Mouse (Mus musculus): ENCODE data around the gene Smim17. TPM values are rescaled to one million over a fixed set of nuclear protein-coding genes. Genes with fewer than 3 reads are reported as not detected.
"Not testable (repeated sequence)": the region's sequence is repeated elsewhere in the genome, so short reads cannot be mapped to it uniquely, and the experiment has no call there.

Gene Smim17
- polyA plus RNA-seq, 1 experiment from 2014 or later, result 0.33 TPM

DNA sequence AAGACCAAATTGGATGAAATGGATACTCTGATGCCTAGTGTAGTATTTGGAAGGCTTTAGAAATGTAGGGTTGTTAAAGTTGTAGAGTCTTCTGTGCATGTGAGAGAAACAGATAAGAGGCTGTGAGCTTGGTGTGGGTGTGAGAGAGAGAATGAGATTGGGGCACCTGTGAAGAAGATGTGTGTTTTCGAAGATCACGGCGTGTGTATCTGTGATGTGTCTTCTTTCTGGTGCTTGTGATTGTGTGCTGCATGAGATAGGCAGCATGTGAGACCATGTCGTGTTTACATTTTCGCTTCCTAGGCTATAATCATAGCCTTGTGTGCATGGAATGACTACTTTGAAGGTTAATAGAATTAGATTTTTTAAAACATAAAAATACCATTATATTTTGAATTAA is 31.3 kb upstream of the Smim17 start:
- 94% methylated on average over 5 of the region's 5 CpGs for WGBS
- Histone ChIP-seq H3K4me2 (ENCODE audit: low read depth) (no peak overlapping the region), H3K27me3 (ENCODE audit: control insufficient read depth, insufficient read depth, low read length) (no peaks in the 10 kb centered on the region), H3K36me3 (ENCODE audit: control insufficient read depth, insufficient read depth, low read length) (no peaks in the 10 kb centered on the region), H3K4me3 (ENCODE audit: low read depth, low read length) (no peak overlapping the region), H3K4me1 (ENCODE audit: control insufficient read depth, insufficient read depth, low read length) (no peaks in the 10 kb centered on the region), H3K27ac (ENCODE audit: low read depth, low read length) (no peak overlapping the region), H3K9ac (ENCODE audit: low read length) (no peak overlapping the region), H3K9me3 (ENCODE audit: control insufficient read depth, low read length) (no peaks in the 10 kb centered on the region)
- ATAC-seq (ENCODE audit: insufficient read depth, low FRiP score, low TSS enrichment) (no peak), DNase-seq (ENCODE audit: low spot score) (no peak)

DNA sequence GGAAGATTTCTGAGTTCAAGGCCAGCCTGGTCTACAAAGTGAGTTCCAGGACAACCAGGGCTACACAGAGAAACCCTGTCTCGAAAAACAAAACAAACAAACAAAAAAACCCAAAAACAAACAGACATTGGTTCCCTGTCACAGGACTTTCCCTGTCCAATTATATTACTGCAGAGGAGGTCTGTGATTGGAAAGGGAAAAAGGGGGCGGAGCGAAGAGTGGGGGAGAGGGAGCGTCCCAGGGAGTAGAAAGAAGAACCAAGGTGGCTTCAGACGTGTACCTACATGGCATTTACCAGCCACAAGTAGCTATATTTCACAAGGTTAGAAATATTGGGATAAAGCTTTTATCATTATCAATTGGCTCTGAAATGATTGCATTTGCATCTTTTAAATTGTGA is 30.4 kb upstream of the Smim17 start:
- not testable (repeated sequence) for H3K36me3 ChIP-seq (ENCODE audit: control insufficient read depth, insufficient read depth, low read length); H3K4me1 ChIP-seq (ENCODE audit: control insufficient read depth, insufficient read depth, low read length); H3K9ac ChIP-seq (ENCODE audit: low read length); H3K9me3 ChIP-seq (ENCODE audit: control insufficient read depth, low read length); H3K4me2 ChIP-seq (ENCODE audit: low read depth); H3K27me3 ChIP-seq (ENCODE audit: control insufficient read depth, insufficient read depth, low read length); H3K4me3 ChIP-seq (ENCODE audit: low read depth, low read length); DNase-seq (ENCODE audit: low spot score); H3K27ac ChIP-seq (ENCODE audit: low read depth, low read length); ATAC-seq (ENCODE audit: insufficient read depth, low FRiP score, low TSS enrichment)
- WGBS, result 75% methylated on average over 5 of the region's 5 CpGs

DNA sequence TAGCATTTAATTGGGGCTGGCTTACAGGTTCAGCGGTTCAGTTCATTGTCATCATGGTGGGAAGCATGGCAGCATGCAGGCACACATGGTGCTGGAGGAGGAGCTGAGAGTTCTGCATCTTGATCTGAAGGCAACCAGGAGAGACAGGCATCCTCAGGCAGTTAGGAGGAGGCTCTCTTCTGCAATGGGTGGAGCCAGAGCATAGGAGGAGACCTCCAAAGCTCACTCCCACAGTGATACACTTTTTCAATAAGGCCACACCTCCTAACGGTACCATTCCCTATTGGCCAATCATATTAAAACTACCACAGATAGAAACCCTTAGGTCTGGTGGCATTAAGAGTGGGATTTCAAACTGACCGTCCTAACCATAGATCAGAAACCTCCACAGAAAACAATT is 29.1 kb upstream of the Smim17 start:
- no peak overlapping the region for H3K4me2 ChIP-seq (ENCODE audit: low read depth)
- H3K9ac ChIP-seq (ENCODE audit: low read length), result no peak overlapping the region
- no peak overlapping the region for H3K4me3 ChIP-seq (ENCODE audit: low read depth, low read length)
- no peaks in the 10 kb centered on the region for H3K9me3 ChIP-seq (ENCODE audit: control insufficient read depth, low read length)
- no peaks in the 10 kb centered on the region for H3K4me1 ChIP-seq (ENCODE audit: control insufficient read depth, insufficient read depth, low read length)
- DNase-seq (ENCODE audit: low spot score) (no peak), ATAC-seq (ENCODE audit: insufficient read depth, low FRiP score, low TSS enrichment) (no peak)
- no peaks in the 10 kb centered on the region for H3K36me3 ChIP-seq (ENCODE audit: control insufficient read depth, insufficient read depth, low read length)
- no peak overlapping the region for H3K27ac ChIP-seq (ENCODE audit: low read depth, low read length)
- no peaks in the 10 kb centered on the region for H3K27me3 ChIP-seq (ENCODE audit: control insufficient read depth, insufficient read depth, low read length)
- WGBS, result 82% methylated on average over 3 of the region's 3 CpGs

DNA sequence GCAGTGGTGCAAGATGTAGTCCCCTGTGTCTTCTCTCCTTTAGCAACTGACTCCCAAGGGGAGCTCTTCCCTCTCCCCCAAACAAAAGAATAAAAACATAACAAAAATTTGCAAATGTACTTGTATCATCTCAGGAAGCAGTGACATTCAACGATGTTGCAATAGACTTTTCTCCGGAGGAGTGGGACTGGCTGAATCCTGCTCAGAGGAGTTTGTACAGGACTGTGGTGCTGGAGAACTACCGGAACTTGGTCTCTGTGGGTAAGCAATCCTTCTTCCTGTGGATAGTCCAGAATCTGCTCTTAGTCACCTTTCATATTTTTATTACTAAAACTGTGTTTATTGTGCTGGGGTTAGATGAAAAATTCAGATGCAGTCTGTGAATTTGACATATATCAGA is 25.5 kb upstream of the Smim17 start:
- ATAC-seq (ENCODE audit: insufficient read depth, low FRiP score, low TSS enrichment) (no peak), DNase-seq (ENCODE audit: low spot score) (no peak)
- Histone ChIP-seq H3K4me1 (ENCODE audit: control insufficient read depth, insufficient read depth, low read length) (no peaks in the 10 kb centered on the region), H3K27me3 (ENCODE audit: control insufficient read depth, insufficient read depth, low read length) (no peaks in the 10 kb centered on the region), H3K9ac (ENCODE audit: low read length) (no peak overlapping the region), H3K4me2 (ENCODE audit: low read depth) (no peak overlapping the region), H3K27ac (ENCODE audit: low read depth, low read length) (no peak overlapping the region), H3K9me3 (ENCODE audit: control insufficient read depth, low read length) (no peaks in the 10 kb centered on the region), H3K4me3 (ENCODE audit: low read depth, low read length) (no peak overlapping the region), H3K36me3 (ENCODE audit: control insufficient read depth, insufficient read depth, low read length) (no peaks in the 10 kb centered on the region)
- 93% methylated on average over 3 of the region's 3 CpGs for WGBS

DNA sequence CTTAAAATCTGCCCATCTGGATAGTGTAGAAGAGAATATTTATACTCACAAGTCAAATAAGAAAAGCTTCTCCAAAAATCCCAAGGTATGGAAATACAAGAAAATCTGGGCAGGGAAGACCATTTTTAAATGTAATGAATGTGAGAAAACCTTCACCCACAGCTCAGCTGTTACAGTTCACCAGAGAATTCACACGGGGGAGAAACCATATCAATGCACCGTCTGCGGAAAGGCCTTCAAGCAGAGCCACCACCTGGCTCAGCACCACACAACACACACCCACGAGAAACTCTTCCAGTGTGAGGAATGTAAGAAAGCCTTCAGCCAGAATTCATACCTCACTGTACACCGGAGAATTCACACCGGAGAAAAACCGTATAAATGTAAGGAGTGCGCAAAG is 20.1 kb upstream of the Smim17 start:
- Histone ChIP-seq H3K36me3 (ENCODE audit: control insufficient read depth, insufficient read depth, low read length) (no peaks in the 10 kb centered on the region), H3K4me2 (ENCODE audit: low read depth) (no peak overlapping the region), H3K27ac (ENCODE audit: low read depth, low read length) (no peak overlapping the region), H3K4me3 (ENCODE audit: low read depth, low read length) (no peak overlapping the region), H3K27me3 (ENCODE audit: control insufficient read depth, insufficient read depth, low read length) (no peaks in the 10 kb centered on the region), H3K9me3 (ENCODE audit: control insufficient read depth, low read length) (no peaks in the 10 kb centered on the region), H3K9ac (ENCODE audit: low read length) (no peak overlapping the region), H3K4me1 (ENCODE audit: control insufficient read depth, insufficient read depth, low read length) (no peaks in the 10 kb centered on the region)
- ATAC-seq (ENCODE audit: insufficient read depth, low FRiP score, low TSS enrichment) (no peak), DNase-seq (ENCODE audit: low spot score) (no peak)
- 94% methylated on average over 8 of the region's 8 CpGs for WGBS

DNA sequence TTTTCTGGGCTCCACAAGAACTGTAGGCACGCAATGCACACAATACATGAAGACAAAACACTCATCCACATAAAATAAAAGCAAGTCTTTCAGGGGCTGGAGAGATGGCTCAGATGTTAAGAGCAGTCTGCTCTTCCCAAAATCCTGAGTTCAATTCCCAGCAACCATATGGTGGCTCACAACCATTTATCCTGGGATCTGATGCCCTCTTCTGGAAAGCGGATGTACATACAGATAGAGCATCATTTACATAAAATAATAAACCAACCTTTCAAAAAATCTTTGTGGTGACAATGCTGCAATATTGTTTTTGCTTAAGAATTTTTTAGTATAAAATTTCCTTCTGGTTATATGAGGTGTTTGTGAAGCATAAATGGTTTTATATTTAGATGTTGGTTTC is 17.1 kb upstream of the Smim17 start:
- Histone ChIP-seq H3K4me2 (ENCODE audit: low read depth) (no peak overlapping the region), H3K9me3 (ENCODE audit: control insufficient read depth, low read length) (no peaks in the 10 kb centered on the region), H3K4me3 (ENCODE audit: low read depth, low read length) (no peak overlapping the region), H3K9ac (ENCODE audit: low read length) (no peak overlapping the region), H3K27ac (ENCODE audit: low read depth, low read length) (no peak overlapping the region), H3K36me3 (ENCODE audit: control insufficient read depth, insufficient read depth, low read length) (no peaks in the 10 kb centered on the region), H3K27me3 (ENCODE audit: control insufficient read depth, insufficient read depth, low read length) (no peaks in the 10 kb centered on the region), H3K4me1 (ENCODE audit: control insufficient read depth, insufficient read depth, low read length) (peaks cover 4% of the 10 kb centered on the region; the same call in 1 of the 2 replicates)
- 87% methylated on average over 2 of the region's 2 CpGs for WGBS
- DNase-seq (ENCODE audit: low spot score) (no peak), ATAC-seq (ENCODE audit: insufficient read depth, low FRiP score, low TSS enrichment) (no peak)

DNA sequence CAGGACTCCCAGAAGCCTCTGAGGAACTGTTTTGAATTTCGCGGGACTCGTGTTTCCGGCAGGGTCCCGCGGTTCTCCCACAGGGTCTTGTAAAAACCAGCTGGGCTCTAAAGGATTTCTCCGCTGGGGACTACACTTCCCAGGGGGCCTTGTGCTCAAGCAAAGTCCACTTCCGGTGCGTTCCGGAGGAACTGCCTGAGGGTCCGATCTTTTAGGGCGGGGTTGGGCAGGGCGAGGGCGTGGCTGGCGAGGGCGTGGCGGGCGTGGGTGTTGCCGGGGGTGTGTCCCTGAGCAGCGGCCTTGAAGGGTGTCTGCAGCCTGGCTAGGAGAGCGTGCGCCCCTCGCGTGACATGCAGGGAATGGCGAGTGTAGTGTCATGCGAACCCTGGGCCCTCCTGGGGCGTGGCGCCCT is 15.5 kb upstream of the Smim17 start, which contains the start of gene Zfp28:
TSS of gene Zfp28 (plus strand) at position 252 of the 412 bp plus-strand sequence.
- no peak within 1 kb of the TSS for H3K27ac ChIP-seq (ENCODE audit: low read depth, low read length)
- peak within 1 kb of the TSS; percentile 61 for H3K4me2 ChIP-seq (ENCODE audit: low read depth)
- peak within 1 kb of the TSS; percentile 60 for H3K9ac ChIP-seq (ENCODE audit: low read length)
- H3K4me3 ChIP-seq (ENCODE audit: low read depth, low read length), result peak within 1 kb of the TSS; percentile 45
- H3K4me1 ChIP-seq (ENCODE audit: control insufficient read depth, insufficient read depth, low read length), result peaks cover 4% of the 10 kb centered on the region; the same call in 1 of the 2 replicates
- WGBS, result under 1% methylated on average over 26 of the region's 28 CpGs
- peak; percentile 94 for DNase-seq (ENCODE audit: low spot score)
- no peaks in the 10 kb centered on the region for H3K9me3 ChIP-seq (ENCODE audit: control insufficient read depth, low read length)
- peak; percentile 96 for ATAC-seq (ENCODE audit: insufficient read depth, low FRiP score, low TSS enrichment)
- H3K27me3 ChIP-seq (ENCODE audit: control insufficient read depth, insufficient read depth, low read length), result no peaks in the 10 kb centered on the region
- no peaks in the 10 kb centered on the region for H3K36me3 ChIP-seq (ENCODE audit: control insufficient read depth, insufficient read depth, low read length)

DNA sequence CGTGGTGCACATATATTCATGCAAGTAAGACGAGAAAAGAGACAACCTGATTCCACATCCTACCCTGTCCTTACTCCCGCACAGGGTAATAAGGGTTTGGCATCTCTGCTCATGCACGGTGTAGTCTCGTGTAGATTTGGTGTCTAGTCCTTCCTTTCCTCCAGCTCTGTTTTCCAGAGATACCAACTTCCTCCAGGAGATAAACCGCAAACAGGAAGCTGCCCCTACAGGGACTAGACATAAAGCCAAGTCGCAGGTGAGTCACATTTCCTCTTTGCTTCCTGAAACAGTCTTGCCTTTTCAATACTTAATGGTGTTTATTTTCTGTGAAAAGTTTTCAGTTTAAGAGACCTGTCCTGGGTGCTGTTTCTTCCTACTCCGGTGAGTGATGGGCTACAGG is 14.5 kb upstream of the Smim17 start:
- Histone ChIP-seq H3K36me3 (ENCODE audit: control insufficient read depth, insufficient read depth, low read length) (no peaks in the 10 kb centered on the region), H3K9ac (ENCODE audit: low read length) (peak overlapping the region; percentile 60; the same call in 1 of the 2 replicates), H3K4me3 (ENCODE audit: low read depth, low read length) (peak overlapping the region; percentile 45), H3K4me2 (ENCODE audit: low read depth) (peak overlapping the region; percentile 61), H3K9me3 (ENCODE audit: control insufficient read depth, low read length) (no peaks in the 10 kb centered on the region), H3K27ac (ENCODE audit: low read depth, low read length) (no peak overlapping the region), H3K4me1 (ENCODE audit: control insufficient read depth, insufficient read depth, low read length) (peaks cover 4% of the 10 kb centered on the region; the same call in 1 of the 2 replicates), H3K27me3 (ENCODE audit: control insufficient read depth, insufficient read depth, low read length) (no peaks in the 10 kb centered on the region)
- 76% methylated on average over 8 of the region's 8 CpGs for WGBS
- no peak for ATAC-seq (ENCODE audit: insufficient read depth, low FRiP score, low TSS enrichment)
- DNase-seq (ENCODE audit: low spot score), result no peak

DNA sequence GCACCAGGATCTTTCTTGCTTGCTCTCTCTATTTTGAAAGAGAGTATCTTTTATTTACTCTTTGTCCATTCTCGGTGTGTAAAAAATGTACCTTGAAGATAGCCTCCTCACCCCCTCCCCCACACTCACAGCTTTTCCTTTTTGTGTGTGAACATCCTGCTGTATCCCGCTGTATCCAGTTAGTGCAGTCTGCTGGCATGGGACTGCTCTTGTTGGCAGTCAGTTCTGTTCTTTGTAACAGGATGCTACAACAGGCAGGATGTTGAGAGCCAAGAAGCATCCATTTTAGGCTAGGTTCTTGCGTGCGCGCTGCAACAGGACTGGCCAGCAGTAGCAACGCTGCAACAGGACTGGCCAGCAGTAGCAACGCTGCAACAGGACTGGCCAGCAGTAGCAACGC is 11.5 kb upstream of the Smim17 start:
- Histone ChIP-seq H3K27ac (ENCODE audit: low read depth, low read length) (no peak overlapping the region), H3K9me3 (ENCODE audit: control insufficient read depth, low read length) (no peaks in the 10 kb centered on the region), H3K27me3 (ENCODE audit: control insufficient read depth, insufficient read depth, low read length) (no peaks in the 10 kb centered on the region), H3K4me3 (ENCODE audit: low read depth, low read length) (no peak overlapping the region), H3K9ac (ENCODE audit: low read length) (no peak overlapping the region), H3K36me3 (ENCODE audit: control insufficient read depth, insufficient read depth, low read length) (peaks cover 4% of the 10 kb centered on the region; the same call in 1 of the 2 replicates), H3K4me1 (ENCODE audit: control insufficient read depth, insufficient read depth, low read length) (peaks cover 4% of the 10 kb centered on the region; the same call in 1 of the 2 replicates), H3K4me2 (ENCODE audit: low read depth) (no peak overlapping the region)
- WGBS, result 97% methylated on average over 7 of the region's 8 CpGs
- no peak for ATAC-seq (ENCODE audit: insufficient read depth, low FRiP score, low TSS enrichment)
- DNase-seq (ENCODE audit: low spot score), result no peak
